Mouse (Mus musculus): ENCODE data around the gene Acat3. TPM values are rescaled to one million over a fixed set of nuclear protein-coding genes. Genes with fewer than 3 reads are reported as not detected.
"Not testable (repeated sequence)": the region's sequence is repeated elsewhere in the genome, so short reads cannot be mapped to it uniquely, and the experiment has no call there.

Acat3 gene
- total RNA-seq, 2 experiments from 2014 or later = 4.8 to 5.2 TPM

DNA sequence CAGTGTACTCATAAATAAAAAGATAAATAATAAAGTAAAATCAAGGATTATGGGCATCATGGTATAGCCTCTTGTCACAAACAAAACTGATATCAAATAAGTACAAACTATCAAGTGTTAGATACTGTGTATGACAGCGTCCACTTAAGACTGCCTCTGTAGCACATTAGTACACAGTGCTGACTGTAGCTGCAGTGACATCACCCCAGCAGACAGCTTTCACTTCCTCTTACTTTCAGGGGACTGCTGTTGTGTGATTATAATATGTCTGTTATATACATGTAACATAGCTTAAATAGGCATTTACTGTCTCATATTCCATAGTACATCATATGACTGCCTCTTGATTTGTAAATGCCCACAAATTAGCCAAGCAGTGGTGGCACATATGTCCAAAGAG, 19.3 kb downstream of the Acat3 start:
- DNase-seq (ENCODE audit: extremely low spot score in 1 of 2, low spot score in 1 of 2) = no peak

DNA sequence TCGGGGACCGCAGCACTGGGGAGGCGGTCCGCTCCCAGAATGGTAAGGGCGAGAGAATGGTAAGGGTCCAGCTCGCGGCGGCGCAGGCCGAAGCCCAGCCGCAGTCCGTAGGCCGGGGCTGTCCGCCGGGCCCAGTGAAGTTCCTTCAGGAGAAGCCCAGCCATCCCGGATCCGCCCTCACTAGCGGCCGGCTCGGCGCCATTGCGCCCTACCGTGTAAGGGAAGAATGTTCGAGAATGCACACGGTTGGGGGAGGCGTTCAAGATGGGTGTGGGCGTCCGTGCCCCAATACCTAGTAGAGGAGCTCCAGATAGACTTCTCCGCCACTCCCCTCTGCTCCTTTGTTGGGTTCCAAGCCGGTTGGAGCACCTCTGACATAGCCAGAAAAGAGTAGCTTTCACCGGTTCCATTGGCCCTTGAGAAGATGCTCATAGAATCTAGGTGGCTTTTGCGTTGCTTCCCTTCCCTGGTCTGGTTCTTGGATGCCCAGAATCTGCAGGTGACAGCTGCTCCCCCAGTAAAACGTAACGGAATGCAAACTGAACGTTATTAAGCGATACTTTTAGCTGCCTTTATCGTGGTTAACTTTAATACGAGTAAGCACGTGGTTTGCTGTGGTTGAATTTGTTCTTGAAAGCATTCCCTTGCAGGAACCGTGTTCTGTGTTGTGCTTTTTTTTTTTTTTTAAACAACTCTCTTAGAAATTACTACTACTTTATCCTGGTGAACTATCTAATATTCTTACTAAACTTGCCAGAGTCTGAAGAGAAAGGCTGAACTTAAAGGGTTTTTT, 23.6 kb downstream of the Acat3 start:
- DNase-seq (ENCODE audit: extremely low spot score in 1 of 2, low spot score in 1 of 2) = peak in 1 of 2 experiments; percentile 32

DNA sequence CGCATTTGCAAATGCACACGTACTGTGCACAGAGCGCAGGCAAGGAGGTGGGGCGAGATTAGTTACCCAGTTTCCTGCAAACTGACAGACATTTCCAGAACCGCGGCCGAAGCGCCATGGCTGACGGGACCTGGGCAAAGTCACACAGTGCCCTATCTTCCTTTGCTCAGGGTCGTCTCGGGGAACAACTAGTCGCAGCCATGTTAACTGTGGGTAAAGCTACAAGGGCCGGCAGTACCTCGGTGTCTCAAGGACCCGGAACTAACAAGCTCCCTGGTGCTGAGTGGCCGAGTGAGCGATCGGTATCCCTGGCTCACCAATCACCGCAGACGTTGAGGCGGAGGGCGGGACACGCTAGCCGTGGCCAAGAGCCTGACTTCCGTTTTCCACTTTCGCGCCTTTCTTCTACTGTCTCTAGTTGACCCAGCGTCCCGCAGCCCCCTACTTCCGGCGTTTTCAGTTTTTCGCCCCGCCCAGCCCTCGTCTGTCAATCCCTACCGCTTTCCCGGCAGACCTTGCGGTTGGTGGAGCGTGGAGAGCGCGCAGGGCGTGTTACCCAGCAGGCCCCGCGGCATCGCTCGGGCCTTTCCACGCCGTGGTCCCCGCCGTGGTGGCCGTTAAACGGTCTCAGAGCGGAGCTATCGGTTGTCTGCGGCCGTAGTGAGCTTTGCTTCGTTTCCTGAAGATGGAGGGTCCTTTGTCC, 24.4 kb downstream of the Acat3 start, which contains the start of gene Mrpl18:
Gene Mrpl18, minus strand, starts transcription at position 465 of the 703 bp plus-strand sequence.
- DNase-seq (ENCODE audit: extremely low spot score in 1 of 2, low spot score in 1 of 2) = peak; percentile 90 to 91

DNA sequence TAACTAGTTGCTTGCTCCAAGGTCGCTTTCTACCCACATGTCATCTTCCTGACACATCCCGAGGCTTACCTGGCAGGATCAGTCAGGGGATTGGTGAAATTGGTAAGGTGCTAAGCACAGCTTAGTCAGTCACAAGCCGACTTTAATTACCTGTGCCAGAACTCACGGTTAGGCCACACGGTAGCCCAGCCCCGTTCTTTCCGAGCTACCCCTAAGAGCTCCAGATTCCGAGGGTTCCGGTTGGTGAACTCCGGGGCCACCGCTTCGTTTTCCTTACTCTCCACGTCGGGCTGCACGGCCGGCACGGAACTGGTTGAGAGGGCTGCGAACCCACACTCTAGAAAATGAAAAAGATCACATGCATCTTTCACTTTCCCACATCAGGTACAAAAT, 24.9 kb downstream of the Acat3 start, which contains the start of gene Tcp1:
Gene Tcp1, plus strand, starts transcription at position 214 of the 393 bp plus-strand sequence.
- peak in 1 of 2 experiments; percentile 18 for DNase-seq (ENCODE audit: extremely low spot score in 1 of 2, low spot score in 1 of 2)

DNA sequence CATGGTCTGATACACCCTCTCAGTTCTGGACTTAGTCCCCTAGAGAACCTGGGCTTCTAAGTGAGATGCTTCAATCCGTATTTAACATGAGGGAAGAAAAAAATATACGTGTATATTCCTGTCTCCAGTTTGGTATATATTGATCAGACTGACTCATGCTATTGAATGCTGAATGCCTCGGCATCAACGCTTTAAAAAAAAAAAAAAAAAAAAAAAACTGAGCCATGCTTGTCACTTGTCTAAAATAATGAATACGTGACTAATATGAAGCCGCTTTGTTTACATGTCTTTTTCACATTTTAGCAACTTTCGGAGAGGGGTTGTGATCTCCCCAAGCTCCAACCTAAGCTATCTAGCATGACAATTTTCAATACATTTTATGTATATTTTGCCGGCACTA, 30.0 kb downstream of the Acat3 start:
- DNase-seq (ENCODE audit: extremely low spot score in 1 of 2, low spot score in 1 of 2) = no peak

DNA sequence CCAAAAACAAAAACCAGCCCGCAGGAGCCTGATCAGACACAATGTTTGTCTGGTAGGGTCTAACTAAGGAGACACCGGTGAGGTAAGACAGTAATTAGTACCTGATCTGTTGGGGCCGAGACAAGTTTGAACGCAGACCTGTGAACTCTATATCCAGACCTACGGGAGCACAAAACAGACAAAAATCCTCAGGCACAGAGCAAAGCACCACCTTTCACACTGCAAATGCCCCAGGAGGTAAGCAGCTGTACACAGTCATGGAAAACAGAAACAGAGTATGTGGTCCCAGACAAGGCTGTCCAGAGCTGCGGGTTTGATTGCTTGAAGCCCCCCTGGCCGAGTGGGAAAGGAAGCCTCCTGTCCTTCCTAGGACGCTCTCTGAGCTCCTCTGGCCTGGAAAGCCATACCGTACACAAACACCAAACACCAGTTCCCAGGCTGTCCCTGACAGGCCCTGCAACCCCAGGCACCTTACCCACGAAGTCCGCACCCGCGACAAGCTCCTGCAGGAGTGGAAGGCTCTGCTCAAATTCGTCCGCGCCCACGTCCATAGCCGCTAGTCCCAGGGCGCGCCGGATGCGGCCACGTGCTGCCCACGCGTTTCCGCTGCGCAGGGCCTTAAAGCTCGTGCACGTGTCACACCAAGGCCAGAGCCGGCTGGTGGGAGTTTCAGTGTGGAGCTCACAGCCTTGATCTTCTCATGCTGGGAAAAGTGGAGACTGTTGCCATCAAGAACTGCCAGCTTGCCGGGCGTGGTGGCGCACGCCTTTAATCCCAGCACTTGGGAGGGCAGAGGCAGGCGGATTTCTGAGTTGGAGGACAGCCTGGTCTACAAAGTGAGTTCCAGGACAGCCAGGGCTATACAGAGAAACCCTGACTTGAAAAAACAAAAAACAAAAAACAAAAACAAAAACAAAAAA, 30.8 kb downstream of the Acat3 start, which contains the start of gene Pnldc1:
Gene Pnldc1, minus strand, starts transcription at position 870 of the 920 bp plus-strand sequence.
- DNase-seq (ENCODE audit: extremely low spot score in 1 of 2, low spot score in 1 of 2) = no peak

DNA sequence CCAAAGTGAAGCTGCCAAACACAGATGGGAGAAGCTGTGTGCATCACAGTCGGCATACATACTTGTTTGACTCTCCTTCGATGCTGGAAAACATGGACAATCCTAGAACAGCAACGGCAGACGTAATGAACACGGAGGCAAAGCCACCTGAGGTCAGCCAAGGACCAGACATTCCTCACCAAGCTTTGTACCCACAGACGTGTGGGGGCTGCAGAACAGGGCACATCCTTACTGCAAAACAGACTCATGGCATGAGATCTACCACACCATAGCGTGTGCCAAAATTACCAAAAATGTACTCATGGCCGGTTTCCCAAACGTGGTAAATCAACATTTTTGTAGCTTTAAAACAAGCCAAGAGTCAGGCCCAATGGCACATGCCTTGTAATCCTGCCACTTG, 34.0 kb downstream of the Acat3 start:
- no peak for DNase-seq (ENCODE audit: extremely low spot score in 1 of 2, low spot score in 1 of 2)

DNA sequence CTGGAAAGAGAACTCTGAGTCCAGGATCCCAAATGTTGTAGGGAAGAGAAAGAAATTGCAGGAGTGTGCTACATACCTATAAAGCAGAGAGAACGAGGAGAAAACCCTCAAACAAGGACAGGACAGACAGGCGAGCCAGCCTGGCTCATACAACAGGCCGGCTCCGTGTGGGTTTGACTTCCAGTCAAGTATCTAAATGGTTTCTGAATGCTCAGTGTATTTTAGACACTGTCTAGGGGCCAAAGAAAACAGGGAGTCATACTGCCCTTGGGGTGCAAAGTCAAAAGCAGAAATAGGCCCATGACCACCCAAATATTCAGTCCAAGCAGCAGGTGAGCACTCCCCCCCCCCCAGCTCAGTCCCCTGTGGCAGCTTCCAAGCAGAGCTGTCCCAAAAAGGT, 34.6 kb downstream of the Acat3 start:
- no peak for DNase-seq (ENCODE audit: extremely low spot score in 1 of 2, low spot score in 1 of 2)

DNA sequence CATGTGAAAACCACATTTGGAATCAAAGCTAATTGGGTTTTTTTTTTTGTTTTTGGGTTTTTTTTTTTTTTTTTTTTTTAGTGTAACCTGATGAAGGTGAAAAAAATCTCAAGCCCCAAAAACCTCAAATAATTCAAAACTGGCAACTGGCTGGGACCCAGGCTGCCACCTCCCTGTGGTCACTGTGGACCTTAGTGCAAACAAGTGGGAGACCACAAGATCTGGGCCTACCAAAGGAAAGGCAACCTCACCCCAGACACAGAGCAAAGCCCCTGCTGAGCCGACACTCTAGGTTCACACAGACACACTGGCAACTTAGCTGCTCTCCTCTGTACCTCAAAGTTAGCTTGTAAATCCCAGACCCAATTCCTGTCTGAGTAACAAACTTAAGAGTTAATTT, 36.1 kb downstream of the Acat3 start:
- no peak for DNase-seq (ENCODE audit: extremely low spot score in 1 of 2, low spot score in 1 of 2)

DNA sequence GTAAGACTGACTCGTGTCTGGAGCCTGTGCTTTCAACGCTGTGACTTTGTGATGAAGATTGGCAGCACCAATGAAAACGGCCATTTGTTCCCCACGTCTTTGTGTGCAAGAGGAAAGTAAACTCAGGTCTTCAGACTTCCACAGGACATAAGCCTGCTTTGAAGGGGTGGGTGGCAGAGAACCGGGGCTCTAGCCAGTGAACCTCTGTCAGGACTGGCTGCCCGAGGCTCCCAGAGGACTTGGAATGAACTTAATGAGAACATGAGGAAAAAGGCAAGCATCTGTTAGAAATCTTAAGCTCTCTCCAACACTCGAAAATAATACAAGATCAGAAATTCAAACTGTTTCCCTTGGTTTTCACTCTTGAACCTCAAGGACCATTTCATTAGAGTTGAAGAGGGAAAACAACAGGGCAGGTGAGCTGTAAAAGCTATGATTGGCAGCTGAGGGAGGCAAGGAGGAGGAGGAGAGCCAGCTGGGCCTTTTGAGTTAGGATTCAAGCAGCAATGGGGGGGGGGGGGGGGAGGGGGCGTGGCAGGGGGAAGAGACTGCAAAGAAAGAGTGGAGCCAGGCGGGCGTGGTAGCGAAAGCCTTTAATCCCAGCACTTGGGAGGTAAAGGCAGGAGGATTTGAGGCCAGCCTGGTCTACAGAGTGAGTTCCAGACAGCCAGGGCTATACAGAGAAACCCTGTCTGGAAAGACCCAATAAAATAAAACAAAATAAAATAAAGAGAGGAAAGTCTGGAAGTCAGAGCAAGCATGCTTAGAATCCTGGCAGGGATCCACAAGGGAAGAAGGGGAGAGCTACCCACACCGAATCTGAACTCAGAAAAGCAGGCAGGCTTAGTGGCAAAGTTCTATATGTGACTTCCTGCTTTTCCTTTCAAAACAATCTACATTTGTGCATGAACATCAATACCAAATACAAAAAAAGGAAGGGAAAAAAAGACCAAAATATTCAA, 36.7 kb downstream of the Acat3 start:
- no peak for DNase-seq (ENCODE audit: extremely low spot score in 1 of 2, low spot score in 1 of 2)

DNA sequence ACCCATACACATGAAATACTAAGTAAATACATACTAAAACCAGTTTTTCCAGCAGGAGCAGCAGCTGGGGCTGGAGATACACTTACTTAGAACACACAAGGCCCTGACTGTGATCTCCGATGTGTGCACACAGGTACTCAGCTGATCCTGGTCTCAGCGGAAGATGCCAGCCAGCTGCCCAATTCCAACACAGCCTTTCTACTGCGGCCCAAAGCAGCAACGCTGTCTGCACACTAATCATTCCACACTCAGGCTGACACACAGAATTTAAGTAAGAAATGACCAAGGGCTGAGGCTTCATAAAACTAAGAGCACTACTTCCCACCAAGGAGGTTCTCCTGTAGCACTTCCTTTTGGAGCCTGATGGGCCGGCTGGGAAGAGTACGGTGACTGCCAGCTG, 38.1 kb downstream of the Acat3 start:
- DNase-seq (ENCODE audit: extremely low spot score in 1 of 2, low spot score in 1 of 2) = no peak

DNA sequence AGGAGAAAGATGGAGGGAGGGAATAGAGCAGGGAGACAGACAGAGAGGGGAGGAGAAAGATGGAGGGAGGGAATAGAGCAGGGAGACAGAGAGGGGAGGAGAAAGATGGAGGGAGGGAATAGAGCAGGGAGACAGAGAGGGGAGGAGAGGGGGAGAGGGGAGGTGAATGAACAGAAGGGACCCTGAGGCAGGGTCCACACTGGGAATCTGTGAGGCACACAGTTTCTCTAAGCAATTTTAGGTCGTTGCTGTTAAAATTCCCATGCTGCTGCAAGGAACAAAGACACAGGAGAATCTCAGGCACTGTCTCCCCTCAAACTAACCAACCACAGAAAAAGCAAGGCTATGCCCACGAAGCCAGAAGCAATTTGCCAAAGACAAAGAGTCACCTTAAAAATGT, 41.8 kb downstream of the Acat3 start:
- DNase-seq (ENCODE audit: extremely low spot score in 1 of 2, low spot score in 1 of 2) = not testable (repeated sequence)

DNA sequence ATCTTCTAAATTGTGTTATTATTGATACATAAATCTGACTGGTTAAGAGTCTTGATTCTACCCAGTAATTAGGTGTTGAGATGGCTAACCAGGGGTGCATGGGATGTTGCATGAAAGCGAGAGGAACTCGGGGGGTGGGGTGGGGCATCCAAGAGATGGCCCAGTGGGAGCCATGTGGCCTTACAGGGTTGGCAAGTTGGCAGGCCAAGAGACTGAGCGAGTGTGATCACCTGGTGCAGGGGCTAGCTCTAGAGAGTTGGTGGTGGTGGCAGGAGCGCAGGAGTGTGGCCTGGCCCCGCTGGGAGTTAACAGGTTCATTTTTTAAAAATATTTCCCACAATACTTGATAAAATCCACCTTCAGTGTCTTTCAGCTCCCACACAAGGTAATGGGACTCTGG, 42.7 kb downstream of the Acat3 start:
- DNase-seq (ENCODE audit: extremely low spot score in 1 of 2, low spot score in 1 of 2) = no peak

DNA sequence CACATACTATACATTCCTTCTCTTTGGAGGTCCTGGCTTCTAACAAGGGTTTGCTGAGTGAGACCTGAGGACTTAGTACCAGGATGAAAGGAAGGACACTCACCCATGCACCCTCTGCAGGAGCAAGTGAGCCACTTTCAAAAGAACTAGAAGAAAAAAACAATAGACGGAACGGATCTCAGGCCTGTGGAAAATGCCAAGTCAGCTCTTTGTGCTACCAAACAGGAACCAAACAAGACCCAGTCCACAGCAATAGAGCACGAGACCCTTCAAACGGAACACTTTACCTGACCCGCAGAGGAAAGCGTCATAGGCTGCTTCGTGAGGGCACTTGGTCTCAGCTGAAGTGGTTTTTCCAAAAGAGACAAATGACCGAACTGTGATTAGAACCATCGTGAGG, 48.4 kb downstream of the Acat3 start:
- DNase-seq (ENCODE audit: extremely low spot score in 1 of 2, low spot score in 1 of 2) = no peak

DNA sequence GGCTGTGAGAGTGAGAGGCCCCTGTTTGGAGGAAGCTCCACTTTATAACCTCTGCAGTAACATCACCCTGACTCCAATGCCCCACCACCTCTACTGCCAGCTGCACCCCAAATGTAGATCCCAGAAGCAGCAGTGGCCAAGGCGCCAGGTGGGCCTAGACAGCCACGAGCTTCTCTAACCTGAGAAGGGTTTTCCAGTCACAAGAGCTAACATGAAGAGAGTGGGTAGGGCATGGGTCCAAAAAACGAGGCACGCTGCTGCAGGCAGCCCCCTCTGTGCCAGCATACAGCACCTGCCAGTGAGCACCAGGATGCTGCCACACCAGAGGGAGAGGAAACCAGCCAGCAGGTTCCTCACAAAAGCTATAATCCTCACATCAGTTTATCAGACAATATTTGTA, 49.3 kb downstream of the Acat3 start:
- no peak for DNase-seq (ENCODE audit: extremely low spot score in 1 of 2, low spot score in 1 of 2)

DNA sequence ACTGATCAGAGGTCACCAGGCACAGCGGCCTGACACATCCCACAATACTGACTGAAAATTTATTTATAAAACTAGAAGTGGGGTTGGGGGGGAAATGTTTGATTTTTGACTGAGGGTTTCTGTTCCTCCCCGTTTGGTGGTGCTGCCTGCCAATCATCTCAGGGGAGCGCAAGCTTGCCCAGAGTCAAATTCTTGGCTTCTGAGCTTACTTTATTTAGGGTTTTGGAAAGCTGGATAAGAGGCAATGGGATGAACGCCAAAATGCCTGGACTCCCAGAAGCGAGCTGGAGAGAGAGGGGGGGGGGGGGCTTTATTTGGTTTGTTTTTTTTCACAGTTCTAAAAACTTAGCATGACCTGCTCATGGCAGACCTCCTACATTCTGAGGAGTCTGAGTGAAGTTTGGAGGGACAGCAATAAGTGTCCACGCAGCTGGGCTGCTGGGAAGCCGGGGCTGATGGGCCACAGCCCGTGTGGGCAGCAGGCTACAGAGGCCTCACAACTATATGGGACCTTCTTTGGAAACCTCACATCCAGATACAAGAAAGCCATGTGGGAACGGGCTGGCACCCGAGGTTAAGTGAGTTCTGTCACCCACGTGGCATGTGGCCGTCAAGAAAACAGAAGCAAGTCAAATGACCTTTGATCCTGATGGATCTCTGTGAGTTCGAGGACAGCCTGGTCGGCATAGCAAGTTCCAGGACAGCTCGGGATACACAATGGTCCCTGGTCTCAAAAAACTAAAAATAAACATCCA, 53.2 kb downstream of the Acat3 start:
- DNase-seq (ENCODE audit: extremely low spot score in 1 of 2, low spot score in 1 of 2) = no peak

DNA sequence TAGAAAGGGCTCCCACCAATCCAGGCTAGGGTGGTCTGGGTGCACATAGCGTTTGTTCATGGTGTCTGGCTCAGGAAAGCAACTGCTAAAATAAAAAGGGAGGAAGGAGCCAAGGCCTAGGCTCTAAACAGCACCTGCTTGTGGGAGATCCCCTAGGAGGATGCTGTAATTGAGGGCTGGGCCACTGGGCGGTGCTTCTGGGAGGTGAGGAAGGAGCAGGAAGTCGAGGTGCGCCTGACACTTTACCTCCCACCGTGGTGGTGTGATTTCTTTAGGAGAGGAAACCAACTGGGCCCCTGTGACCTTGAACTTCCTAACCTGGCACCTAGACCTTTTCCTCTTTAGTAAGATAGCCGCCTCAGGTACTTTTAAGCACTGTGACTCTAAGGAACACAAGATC, 53.8 kb downstream of the Acat3 start:
- no peak for DNase-seq (ENCODE audit: extremely low spot score in 1 of 2, low spot score in 1 of 2)

DNA sequence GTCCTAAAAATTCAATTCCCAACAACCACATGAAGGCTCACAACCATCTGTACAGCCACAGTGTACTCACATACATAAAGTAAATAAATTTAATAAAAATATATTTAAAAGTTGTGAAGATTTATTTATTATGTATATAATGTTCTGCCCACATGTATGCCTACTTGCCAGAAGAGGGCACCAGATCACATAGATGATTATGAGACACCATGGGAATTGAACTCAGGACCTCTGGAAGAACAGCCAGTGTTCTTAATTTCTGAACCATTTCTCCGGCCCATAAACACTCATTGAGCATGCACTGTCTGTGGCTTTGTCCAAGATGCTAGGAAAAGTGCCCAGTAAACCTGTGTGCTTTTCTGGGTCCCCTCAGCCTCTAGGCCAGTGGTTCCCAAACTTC, 59.2 kb downstream of the Acat3 start:
- no peak for DNase-seq (ENCODE audit: extremely low spot score in 1 of 2, low spot score in 1 of 2)

DNA sequence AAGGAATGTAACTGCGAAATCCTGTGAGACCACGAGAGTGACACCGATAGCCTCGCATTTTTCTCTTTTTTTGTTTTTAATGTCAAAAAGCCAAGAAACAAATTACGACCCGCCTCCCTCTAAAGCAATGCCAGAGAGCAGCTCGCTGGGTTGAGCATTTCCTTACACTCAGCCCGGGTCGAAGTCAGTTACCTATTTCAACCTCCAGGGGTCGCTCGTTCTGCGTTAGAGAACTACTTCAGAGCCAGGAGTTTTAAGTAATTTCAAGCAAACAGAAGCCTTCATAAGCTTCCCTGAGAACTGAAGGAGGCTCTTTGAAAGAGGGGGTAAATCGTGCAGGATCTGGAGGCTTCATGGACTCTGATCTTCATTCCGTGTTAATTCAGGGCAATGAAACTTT, 60.2 kb downstream of the Acat3 start:
- DNase-seq (ENCODE audit: extremely low spot score in 1 of 2, low spot score in 1 of 2) = peak; percentile 73 to 81
